Mouse (Mus musculus) layer of hippocampus, adult 11-12 months (tissue): ENCODE measurements around the gene Cyb561d2.
"Not testable (repeated sequence)": the region's sequence is repeated elsewhere in the genome, so short reads cannot be mapped to it uniquely, and the experiment has no call there.

Experiments used
- DNase-seq: peaks from one replicate; pipeline ENCODE4 v3.0.0; 2022; ENCODE audit warnings: low spot score

Gene Cyb561d2

GRCm38 (mm10) chr9:107571534-107572326, 29.7 kb upstream of the Cyb561d2 start:
- no peak for DNase-seq

- no peak for DNase-seq
Measured at GRCm38 (mm10) chr9:107570845-107571244, 28.9 kb upstream of the Cyb561d2 start.

- no peak for DNase-seq
Measured at GRCm38 (mm10) chr9:107570016-107570415, 28.0 kb upstream of the Cyb561d2 start.

DNA sequence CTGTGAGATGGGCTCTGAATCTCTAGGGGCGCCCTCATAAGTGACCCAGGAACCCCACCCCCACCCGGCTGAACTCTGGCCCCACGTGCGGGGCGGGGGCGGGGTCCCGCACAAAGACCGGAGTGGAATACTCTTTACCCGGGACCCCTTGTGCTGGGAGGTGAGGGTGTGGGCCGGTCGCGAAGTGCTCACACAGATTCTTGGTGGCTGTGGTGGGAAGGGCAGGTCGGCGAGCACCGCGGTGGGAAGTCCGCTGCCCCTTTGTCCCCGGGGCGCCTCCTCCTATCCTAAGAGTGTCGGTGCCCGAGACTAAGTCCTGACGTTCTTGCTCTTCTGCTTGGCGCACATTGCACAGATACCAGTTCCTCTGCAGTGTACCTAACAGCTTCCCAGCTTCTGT, 27.3 kb upstream of the Cyb561d2 start:
- no peak for DNase-seq

- peak; percentile 87 for DNase-seq
Measured at GRCm38 (mm10) chr9:107568331-107569261, 26.6 kb upstream of the Cyb561d2 start.

GRCm38 (mm10) chr9:107567702-107568319, 25.8 kb upstream of the Cyb561d2 start, which contains the start of gene Hyal2:
TSS of gene Hyal2 (plus strand) at chr9:107567945.
- DNase-seq = no peak

DNA sequence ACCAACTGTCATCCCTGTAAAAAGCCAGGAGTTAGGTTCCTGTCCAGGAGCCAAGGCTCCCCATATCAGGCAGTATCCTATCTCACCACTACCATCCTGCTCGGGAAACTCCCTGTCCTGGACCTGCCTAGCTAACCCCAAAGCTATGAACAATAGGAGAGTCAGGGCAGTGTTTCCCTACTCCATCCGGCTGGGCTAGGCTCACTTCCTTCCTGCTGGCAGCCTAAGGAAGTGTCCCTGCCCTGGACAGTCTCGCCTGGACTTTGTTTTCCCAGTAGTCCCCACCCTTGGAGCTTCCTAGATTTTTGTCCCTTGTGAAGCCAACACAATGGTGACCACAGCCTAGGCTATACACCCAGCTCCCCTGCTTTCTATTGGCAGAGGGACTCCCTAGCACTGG, 24.9 kb upstream of the Cyb561d2 start:
- no peak for DNase-seq

DNA sequence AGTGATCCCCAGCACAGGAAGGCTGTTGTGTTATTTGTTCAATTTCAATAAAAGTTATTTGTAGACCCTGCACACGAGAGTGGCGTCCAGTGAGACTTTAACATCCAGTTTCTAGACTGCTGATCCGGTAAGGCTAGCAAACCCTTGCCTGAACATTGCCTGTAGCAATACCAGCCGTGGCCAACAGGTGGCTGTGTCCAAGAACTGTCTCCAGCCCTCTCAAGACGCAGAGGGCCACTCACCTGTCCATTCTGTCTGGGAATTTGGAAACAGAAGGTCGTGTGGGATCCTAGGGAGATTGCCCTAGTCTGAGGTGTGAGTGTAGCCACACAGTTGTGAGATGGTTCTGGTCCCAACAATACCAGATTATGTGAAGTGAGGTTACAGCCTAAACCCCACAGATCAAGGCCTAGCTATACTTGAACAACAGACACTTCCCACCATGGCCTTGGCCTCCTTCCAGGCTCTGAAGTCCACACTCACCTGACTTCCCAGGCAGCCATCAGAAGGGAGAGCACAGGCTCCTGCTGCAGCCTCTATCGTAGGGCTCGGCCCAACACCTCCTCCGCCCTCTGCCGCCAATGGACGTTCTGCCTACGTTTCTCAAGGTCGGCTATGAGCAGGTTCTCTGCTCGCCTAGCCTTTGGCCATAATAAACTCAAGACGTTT, 24.2 kb upstream of the Cyb561d2 start:
- peak; percentile 76 for DNase-seq

GRCm38 (mm10) chr9:107565556-107565955, 23.6 kb upstream of the Cyb561d2 start:
- DNase-seq = not testable (repeated sequence)

DNA sequence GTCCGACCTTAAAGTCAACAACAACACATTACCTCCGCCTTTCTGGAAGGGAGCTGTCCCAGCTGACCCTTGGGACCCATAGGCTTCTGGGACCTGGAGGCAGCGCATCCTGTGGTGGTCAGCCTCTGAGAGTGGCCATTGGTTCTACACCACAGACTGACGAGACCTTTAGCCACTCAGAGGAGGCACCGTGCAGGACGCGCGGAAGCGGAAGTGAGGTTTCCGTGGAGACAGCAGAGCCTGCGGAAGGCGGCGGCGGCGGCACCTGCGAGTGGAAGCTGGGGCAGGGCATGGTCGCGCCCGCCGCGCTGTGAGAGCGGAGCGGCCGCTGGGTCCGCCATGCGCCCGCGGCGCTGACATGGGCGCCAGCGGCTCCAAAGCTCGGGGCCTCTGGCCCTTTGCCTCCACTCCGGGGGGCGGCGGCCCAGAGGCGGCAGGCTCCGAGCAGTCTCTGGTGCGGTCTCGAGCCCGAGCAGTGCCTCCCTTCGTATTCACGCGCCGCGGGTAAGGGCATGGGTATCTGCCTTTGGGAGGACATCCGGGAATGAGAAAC, 21.1 kb upstream of the Cyb561d2 start, which contains the start of gene Tusc2:
Tusc2 (plus strand) TSS at position 227 of the 553 bp plus-strand sequence.
- DNase-seq = peak; percentile 96

- DNase-seq = no peak
Measured at GRCm38 (mm10) chr9:107556346-107556745, 14.4 kb upstream of the Cyb561d2 start.

- no peak for DNase-seq
Measured at GRCm38 (mm10) chr9:107555701-107556100, 13.7 kb upstream of the Cyb561d2 start.

DNA sequence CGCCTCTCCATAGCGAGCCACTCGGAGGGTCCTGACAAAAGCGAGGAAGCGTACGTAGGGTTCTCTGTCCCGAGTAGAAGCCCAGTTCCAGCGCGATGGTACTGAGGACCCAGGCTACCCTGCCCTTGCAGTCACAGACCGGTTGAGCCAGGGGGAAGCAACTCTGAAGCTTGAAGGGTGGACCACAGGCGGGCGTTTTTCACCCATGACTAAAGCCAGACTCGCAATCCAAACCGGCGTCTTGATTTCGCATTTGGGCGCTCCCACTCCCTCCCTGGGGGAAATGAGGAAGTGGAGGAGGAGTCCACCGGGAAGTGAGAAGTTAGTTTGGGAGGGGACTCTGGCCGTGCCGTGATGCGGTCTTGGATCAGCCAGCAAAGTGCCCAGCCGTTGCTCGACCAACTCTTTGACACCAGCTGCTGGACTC, 13.1 kb upstream of the Cyb561d2 start:
- no peak for DNase-seq

DNA sequence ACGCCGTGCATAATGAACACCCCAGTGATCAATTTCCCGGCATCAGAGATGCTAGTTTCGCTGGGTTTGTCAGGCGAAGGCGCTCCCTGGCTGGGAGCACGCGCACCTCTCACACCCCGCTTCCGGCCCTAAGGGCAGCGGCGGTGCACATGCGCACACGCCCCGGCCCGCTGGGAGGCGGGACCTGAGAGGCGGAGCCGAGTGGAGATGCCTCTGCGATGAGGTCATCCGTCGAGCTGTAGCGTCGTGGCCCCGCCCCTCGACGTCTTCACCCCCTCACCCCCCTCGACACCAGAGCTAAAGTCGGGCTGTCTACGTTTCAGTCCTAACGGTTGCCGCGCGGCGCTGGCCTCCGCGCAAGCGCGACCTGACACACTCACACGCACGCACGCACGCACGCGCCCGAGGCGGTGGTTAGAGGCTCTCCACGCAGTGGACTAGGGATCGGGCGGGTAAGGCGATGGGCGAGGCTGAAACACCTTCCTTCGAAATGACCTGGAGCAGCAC, 12.4 kb upstream of the Cyb561d2 start:
- DNase-seq = peak; percentile 95

- no peak for DNase-seq
Measured at GRCm38 (mm10) chr9:107553541-107554318, 11.7 kb upstream of the Cyb561d2 start.

DNA sequence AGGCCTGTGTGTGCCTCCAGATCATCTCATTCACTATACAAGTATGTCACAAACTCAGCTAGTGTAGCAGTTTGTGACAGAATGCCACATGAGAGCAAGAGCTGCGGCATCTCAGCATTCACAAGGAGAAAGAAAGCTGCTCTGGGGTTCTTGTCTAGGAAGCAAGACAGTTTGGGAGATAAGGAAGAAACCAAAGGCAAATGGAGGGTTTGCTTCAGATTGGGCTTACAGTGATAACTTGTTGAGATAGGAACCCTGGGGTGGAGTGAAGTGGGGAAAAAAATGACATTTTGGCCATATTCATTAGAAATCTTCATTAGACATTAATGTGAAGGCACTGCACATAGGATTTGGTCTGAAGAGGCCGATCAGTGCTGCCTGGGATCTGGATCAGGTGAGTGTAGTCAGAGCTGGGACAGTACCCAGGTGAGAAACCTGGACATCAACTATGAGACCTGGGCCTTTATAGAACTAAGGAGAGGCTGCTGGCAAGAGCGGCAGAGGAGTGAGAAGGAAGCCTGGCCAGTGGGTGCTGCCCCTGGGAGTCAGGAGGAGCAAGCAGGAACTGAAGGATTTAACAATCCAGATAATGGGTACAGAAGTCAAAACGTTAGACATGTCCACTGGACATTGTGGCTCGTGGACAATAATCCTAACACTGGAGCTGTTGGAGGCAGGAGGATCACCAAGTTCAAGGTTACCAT, 10.8 kb upstream of the Cyb561d2 start:
- no peak for DNase-seq

DNA sequence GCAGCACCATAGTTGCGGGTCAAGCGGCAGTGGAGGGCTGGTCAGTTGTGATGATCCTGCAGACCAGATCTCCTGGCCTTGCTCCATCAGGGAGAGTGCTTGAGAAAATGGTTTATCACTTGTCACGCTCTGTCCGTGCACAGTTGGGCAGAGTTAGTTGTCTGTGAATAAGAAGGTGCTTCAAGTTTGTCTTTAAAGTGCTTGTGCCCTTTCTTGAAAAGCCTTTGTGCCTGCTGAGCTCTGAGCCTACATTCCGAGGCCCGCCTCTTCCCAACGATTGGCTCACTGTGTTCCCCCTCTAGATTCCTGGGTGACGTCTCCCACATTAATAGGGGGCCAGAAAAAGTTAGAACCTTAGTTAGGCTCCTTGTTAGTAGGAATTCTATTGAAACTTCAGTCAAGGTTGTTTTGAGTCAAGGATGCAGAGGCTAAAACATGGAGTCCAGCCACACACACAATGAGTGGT, 9.9 kb upstream of the Cyb561d2 start:
- DNase-seq = no peak

DNA sequence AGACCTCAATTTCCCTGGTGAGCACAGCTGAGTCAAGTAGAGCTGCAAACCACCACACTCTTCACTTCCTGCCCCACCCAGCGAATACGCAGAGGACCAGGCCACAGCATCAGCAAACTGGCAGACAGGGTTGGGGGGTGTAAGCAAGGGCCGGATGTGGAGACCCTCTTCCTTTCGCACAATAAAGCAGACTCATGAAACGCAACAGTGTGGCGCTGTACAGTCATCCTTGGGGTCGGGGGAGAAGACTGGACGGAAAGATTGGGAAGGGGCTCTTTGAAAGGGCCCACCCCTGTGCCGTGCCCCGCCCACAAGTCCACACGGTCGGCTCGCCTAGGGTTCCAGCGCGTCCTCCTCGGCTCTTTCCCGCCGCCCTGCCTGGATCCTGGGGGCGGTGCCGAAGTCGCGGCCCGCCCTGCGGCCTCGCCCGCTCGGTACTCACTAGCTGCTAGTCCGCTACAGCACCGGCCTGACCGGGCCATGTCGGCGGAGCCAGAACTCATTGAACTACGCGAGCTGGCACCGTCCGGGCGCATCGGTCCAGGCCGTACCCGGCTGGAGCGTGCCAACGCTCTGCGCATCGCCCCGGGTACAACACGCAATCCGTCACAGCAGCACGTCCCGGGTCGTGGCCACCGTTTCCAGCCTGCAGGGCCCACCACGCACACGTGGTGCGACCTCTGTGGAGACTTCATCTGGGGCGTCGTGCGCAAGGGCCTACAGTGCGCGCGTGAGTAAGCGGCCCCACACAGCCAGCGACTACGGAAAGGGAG, 9.3 kb upstream of the Cyb561d2 start, which contains the start of gene Rassf1:
Rassf1 (plus strand) TSS at position 439 of the 773 bp plus-strand sequence.
- DNase-seq = no peak
